Mouse (Mus musculus): ENCODE measurements around the gene Ankrd55. TPM values are rescaled to one million over a fixed set of nuclear protein-coding genes. Genes with fewer than 3 reads are reported as not detected.
"Not testable (repeated sequence)": the region's sequence is repeated elsewhere in the genome, so short reads cannot be mapped to it uniquely, and the experiment has no call there.

Ankrd55 gene
- polyA plus RNA-seq, 1 experiment, result not detected

DNA sequence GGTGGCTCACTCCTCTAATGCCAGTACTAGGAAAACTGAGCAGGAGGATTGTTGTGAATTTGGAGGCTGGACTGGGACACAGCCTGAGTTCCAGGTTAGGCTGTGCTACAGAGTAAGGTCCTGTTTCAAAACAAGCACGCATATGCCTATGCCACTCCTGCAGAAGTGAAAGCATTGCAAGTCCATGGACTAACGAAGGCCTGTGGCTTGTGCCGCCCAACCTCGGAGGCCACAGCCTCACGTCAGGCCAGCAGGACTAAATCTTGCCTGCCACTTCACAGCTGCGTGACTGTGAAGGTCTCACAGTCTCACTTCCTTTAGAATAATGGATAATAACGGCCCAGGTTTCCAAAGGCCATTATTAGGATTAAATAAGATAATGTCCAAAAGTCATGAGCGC, 125.4 kb downstream of the Ankrd55 start:
- no peak overlapping the region for H3K4me3 ChIP-seq (ENCODE audit: insufficient read depth, low read depth, low read length)
- peaks cover 7% of the 10 kb centered on the region; the same call in 1 of the 2 replicates for H3K4me1 ChIP-seq (ENCODE audit: control insufficient read depth, insufficient read depth, insufficient read length, low read length)
- H3K27ac ChIP-seq (replicated peaks; ENCODE audit: low read depth, low read length), result no peak overlapping the region

DNA sequence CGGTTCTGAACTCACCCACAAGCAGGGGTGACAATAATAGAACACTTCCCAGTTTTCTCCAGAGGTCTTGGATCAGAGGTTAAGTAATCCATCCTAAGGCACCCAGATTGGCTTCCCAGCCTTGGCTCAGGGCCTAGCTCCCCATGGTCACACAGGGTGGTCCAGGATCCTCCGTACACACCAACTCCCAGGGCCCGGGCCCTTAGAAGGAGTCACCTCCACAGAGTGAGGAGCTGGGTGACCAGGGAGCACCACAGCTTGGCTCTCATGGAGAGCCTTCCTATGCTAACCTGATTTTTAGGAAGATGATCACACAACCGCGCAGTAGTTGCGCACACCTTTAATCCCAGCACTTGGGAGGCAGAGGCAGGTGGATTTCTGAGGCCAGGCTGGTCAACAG, 127.6 kb downstream of the Ankrd55 start:
- H3K4me1 ChIP-seq (ENCODE audit: control insufficient read depth, insufficient read depth, insufficient read length, low read length), result peaks cover 7% of the 10 kb centered on the region; the same call in 1 of the 2 replicates
- peak overlapping the region; percentile 47 for H3K27ac ChIP-seq (replicated peaks; ENCODE audit: low read depth, low read length)
- H3K4me3 ChIP-seq (ENCODE audit: insufficient read depth, low read depth, low read length), result no peak overlapping the region

DNA sequence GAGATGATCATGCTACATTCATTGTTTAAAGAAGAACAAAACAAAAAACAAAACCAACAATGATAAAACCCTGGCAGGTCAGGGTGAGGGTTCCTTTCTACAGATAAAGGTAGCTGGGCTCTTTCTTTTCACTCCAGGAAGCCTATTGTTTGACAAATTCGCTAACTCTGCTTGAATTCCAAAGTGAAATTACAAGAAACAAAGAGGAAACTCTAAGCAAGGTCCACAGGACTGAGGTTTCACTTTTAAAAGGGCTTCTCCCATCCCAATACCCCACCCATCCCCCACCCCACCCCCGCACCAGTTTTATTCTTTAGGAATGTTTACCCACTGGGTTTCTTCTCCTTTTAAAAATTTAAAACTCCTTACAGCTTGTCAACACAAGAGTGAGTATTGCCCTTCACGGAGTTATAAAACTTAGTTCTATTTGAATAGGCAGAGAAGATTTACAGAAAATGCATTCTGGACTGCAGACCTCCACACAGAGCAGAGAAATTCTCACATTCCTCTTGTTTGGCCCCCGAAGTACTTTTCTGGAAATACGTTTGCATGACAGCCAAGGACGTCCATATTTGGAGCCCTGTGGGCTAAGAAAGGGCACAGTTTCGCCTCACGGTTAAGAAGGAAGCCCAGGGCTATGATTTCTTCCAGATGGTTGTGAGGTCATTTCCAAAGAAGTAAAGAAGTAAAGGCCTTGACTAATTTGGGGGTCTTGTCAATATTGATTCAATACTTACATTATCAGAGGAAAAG, 128.3 kb downstream of the Ankrd55 start:
- H3K4me1 ChIP-seq (ENCODE audit: control insufficient read depth, insufficient read depth, insufficient read length, low read length), result peaks cover 7% of the 10 kb centered on the region; the same call in 1 of the 2 replicates
- H3K4me3 ChIP-seq (ENCODE audit: insufficient read depth, low read depth, low read length), result no peak overlapping the region
- peak overlapping the region; percentile 47 for H3K27ac ChIP-seq (replicated peaks; ENCODE audit: low read depth, low read length)

DNA sequence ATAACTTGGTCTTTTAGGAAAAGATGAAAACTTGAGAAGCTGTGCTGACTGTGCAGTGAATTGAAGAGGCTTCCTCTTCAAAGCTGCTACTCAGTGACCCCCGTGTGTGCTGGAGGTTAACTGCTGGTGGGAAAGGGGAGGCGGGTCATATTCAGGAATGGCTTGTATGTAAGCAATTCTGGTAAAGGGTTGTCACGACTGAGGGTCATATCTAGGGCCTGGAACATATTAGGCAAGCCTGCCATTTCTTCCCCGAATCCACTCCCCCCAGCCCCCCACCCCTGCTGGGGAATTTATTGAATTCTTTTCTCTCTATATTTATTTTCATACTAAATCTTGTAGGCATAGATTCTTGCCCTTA, 128.9 kb downstream of the Ankrd55 start:
- Histone ChIP-seq H3K4me1 (ENCODE audit: control insufficient read depth, insufficient read depth, insufficient read length, low read length) (peaks cover 7% of the 10 kb centered on the region; the same call in 1 of the 2 replicates), H3K4me3 (ENCODE audit: insufficient read depth, low read depth, low read length) (no peak overlapping the region), H3K27ac (replicated peaks; ENCODE audit: low read depth, low read length) (no peak overlapping the region)

DNA sequence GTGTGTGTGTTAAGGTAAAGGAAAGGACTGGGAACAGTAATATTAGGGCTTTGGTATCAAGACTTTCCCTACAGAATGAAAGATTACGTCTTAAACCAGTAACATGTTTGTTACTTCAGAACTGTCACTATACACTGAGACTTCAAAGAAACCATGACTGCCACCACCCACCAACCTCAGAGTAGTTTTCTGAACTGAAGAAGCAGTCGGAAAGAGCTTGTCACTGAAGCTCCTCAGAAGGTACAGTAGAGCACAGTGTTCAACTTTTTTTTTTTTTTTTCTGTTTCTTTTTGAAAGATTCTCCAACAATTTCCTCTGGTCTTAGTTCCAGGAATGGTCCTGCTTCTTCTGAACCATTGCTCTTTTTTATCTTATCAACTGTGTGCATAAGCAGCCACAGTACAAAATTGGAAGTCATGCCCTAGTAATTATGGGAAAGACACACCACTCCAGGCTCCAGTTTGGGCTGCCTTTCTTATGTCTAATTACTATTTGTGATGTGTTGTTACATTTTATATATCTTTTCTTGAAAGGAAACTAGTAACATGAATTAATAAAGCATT, 129.7 kb downstream of the Ankrd55 start:
- no peak overlapping the region for H3K27ac ChIP-seq (replicated peaks; ENCODE audit: low read depth, low read length)
- H3K4me1 ChIP-seq (ENCODE audit: control insufficient read depth, insufficient read depth, insufficient read length, low read length), result peaks cover 7% of the 10 kb centered on the region; the same call in 1 of the 2 replicates
- no peak overlapping the region for H3K4me3 ChIP-seq (ENCODE audit: insufficient read depth, low read depth, low read length)

DNA sequence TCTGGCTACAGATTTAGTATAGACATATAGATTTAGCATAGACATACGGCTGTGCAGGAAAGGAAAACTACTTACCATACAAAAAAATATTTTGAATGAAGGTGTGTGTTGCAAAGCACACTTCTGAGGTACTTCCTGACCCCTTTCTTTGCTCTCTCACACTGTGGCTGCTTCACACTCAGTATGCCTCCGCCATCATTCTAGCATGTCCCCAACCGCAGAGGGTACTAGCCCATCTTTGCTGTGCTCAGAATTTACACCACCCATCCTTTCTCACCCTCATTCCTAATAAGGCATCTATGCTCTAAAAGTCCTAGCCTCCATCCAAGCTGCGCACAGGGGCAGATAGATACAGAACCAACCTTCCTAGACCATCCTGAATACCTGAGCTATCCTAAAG, 130.3 kb downstream of the Ankrd55 start:
- no peak overlapping the region for H3K4me3 ChIP-seq (ENCODE audit: insufficient read depth, low read depth, low read length)
- H3K4me1 ChIP-seq (ENCODE audit: control insufficient read depth, insufficient read depth, insufficient read length, low read length), result peaks cover 7% of the 10 kb centered on the region; the same call in 1 of the 2 replicates
- H3K27ac ChIP-seq (replicated peaks; ENCODE audit: low read depth, low read length), result no peak overlapping the region

DNA sequence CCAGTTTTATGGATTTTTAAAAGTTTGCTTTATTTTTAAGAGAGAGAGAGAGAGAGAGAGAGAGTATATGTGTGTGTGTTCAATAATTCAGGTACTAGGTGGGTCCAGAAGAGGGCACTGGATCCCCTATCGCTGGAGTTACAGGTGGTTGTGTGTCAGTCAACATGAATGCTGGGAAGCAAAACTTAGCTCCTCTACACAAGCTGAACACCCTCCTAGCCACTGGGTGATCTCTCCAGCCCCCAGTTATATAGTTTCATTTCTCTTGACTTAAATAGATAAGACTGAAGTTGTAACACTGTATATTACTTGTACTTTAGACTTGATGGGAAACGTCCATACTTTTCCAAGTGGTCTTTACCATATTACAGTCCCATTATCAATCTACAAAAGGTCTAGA, 136.0 kb downstream of the Ankrd55 start:
- Histone ChIP-seq H3K4me3 (ENCODE audit: insufficient read depth, low read depth, low read length) (no peak overlapping the region), H3K4me1 (ENCODE audit: control insufficient read depth, insufficient read depth, insufficient read length, low read length) (peaks cover 6% of the 10 kb centered on the region), H3K27ac (replicated peaks; ENCODE audit: low read depth, low read length) (no peak overlapping the region)

DNA sequence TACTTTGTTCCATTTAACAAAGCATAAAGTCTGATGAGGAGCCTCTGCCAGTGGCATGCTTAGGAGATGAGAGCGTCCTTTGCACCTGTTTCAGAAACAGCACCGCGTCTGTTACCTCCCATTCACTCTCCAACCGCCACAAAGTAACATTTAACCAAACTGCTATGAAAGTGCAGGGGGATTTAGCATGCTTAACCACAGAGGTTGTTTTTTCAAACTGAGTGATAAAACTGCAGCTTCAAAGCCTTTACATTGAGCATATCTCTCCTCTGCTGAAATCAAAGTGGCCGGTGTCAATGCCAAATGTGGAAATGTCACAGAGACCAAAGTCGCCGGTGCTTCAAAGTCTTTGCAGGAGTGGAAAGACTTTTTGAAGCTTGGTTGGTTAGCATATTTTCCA, 136.4 kb downstream of the Ankrd55 start:
- H3K27ac ChIP-seq (replicated peaks; ENCODE audit: low read depth, low read length), result no peak overlapping the region
- no peak overlapping the region for H3K4me3 ChIP-seq (ENCODE audit: insufficient read depth, low read depth, low read length)
- peaks cover 6% of the 10 kb centered on the region for H3K4me1 ChIP-seq (ENCODE audit: control insufficient read depth, insufficient read depth, insufficient read length, low read length)

DNA sequence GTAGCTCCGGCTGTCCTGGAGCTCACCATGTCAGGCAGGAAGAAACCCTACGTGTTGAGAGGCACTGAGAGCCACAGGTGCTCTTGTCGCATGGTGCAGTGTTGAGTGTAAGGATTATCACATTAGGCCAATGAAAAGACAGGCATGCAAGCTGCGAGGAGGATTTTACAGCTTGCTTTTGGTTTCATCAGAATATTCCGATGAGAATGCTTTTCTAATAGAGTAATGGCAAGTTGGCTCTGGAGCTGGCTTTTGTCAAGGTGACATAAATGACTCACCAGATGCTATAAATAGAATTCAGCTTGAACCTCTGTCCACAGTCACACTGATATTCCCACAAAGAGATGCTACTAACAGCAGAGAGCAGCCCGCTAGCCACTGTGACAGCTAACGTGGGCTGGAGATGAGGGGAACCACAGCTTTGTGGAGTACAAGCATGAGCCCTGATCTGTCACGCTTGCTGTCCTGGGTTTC, 137.0 kb downstream of the Ankrd55 start:
- no peak overlapping the region for H3K4me3 ChIP-seq (ENCODE audit: insufficient read depth, low read depth, low read length)
- H3K27ac ChIP-seq (replicated peaks; ENCODE audit: low read depth, low read length), result no peak overlapping the region
- peaks cover 6% of the 10 kb centered on the region for H3K4me1 ChIP-seq (ENCODE audit: control insufficient read depth, insufficient read depth, insufficient read length, low read length)

DNA sequence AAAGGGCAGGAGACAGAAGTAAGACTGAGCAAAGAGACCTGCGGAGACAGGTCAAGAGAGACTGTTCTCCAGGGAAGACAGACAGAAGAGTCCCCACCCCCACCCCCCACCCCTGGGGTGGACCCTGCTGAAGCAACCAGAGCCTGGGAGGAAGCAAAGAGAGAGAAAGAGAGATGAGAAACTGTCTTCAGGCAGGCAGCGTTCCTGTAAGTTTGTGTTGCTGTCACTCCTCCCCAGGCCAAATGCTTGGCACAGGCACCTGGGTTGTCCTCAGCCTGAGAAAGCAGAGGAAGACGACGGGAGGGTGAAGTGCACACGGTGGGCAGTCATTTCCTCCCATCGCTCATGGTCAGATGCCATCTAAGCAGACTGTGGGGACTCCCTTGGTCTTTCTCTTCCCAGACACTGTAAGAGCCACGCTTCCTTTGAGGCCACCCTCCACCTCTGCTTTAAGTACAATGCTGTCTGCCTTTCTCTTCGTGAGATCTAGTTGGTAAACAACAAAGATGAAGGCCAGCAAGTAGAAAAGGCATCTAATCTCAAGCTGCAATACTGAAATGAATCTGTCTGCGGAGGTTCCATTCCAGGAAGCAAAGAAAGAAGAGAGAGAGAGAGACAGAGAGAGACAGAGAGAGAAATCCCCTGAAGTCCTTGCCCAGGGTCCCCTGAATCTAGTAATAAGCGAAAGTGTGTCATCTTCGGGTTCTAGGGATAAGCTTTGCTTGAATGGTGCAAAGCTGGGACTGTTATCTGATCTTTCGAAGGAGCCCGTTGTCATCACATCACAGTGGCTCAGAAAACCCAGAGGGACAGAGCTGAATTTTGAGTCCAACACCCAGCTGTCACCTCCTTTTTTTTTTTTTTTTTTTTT, 138.2 kb downstream of the Ankrd55 start:
- Histone ChIP-seq H3K4me3 (ENCODE audit: insufficient read depth, low read depth, low read length) (no peak overlapping the region), H3K4me1 (ENCODE audit: control insufficient read depth, insufficient read depth, insufficient read length, low read length) (peaks cover 6% of the 10 kb centered on the region), H3K27ac (replicated peaks; ENCODE audit: low read depth, low read length) (no peak overlapping the region)

DNA sequence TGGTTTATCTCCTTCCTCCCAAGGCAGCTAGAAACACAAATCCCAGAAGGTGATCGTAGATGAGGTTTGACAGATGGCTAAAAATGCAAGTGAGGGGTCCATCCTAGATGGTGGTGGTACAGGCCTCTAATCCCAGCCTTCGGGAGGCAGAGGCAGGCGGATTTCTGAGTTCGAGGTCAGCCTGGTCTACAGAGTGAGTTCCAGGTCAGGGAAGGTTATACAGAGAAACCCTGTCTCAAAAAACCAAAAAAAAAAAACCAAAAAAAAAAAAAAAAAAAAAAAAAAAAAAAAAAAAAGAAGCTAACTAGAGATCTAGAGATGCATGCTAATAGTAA, 138.9 kb downstream of the Ankrd55 start:
- H3K27ac ChIP-seq (replicated peaks; ENCODE audit: low read depth, low read length); H3K4me3 ChIP-seq (ENCODE audit: insufficient read depth, low read depth, low read length); H3K4me1 ChIP-seq (ENCODE audit: control insufficient read depth, insufficient read depth, insufficient read length, low read length): not testable (repeated sequence)

DNA sequence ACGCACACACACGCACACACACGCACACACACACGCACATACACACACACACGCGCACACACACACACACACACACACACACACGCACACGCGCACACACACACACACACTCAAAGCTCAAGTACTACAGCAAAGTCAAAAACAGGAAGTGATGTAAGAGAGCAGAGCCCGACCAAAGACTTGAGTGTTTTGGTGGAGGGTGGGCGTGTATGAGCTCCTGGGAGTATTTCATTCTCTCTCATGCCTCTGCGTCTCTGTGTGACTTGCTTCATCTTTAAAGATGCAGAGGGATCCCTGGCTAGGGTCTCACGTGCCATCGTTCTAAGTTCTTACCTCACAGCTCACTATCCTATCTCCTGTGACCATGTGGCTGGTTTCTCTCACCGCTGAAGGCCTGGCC, 139.3 kb downstream of the Ankrd55 start:
- Histone ChIP-seq H3K27ac (replicated peaks; ENCODE audit: low read depth, low read length) (no peak overlapping the region), H3K4me3 (ENCODE audit: insufficient read depth, low read depth, low read length) (no peak overlapping the region), H3K4me1 (ENCODE audit: control insufficient read depth, insufficient read depth, insufficient read length, low read length) (peaks cover 6% of the 10 kb centered on the region)

DNA sequence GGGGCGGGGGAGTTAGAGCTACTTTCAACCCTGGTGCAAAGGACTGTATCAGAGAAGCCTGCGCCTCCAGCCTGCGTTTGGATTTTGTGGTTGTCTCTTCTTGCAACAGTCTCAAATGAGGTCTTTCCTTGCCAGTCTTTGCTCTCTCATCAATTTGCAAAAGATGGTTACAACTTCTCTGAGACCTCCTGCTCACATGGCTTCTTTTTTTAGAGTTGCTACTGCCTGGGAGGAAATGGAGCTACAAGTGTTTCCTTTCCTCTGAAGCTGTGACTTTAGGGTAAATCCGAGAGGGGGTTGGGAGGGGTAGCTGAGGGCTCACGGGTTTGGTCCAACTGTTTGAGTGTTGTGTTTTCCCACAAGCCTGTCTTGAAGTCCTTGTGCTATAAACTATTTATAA, 145.0 kb downstream of the Ankrd55 start:
- Histone ChIP-seq H3K4me3 (ENCODE audit: insufficient read depth, low read depth, low read length) (no peak overlapping the region), H3K27ac (replicated peaks; ENCODE audit: low read depth, low read length) (0 out of 2 replicates have a peak overlapping the region, but pooled peaks have one; percentile 6), H3K4me1 (ENCODE audit: control insufficient read depth, insufficient read depth, insufficient read length, low read length) (peaks cover 6% of the 10 kb centered on the region)
